Mouse (Mus musculus): ENCODE measurements around the gene Camkk2.

- TF ChIP-seq POLR2A (IDR thresholded peaks at IDR 0.05; ENCODE audit: borderline replicate concordance, insufficient read depth, low read length) = no peak
- no peak for TF ChIP-seq CTCF (IDR thresholded peaks at IDR 0.05; ENCODE audit: borderline replicate concordance, insufficient read depth, low read depth, low read length)
These were observed 4.7 kb upstream of the Camkk2 start for GRCm38 (mm10) chr5:122783726-122784406.
